ENCODE assay signal across 13 mouse cellular contexts in genomic region chr5:149584154-149584655, GRCm38 (mm10). TPM values are rescaled to one million over a fixed set of nuclear protein-coding genes. Genes with fewer than 3 reads are reported as not detected.
DNase-seq lines count a peak whose midpoint lies in the region; ATAC-seq lines count a peak whose summit lies in the region.
"Had no signal": no experiment of that assay in that cellular context is flagged by ENCODE, and none has a peak within 500 bp of the region (broad histone marks: within the 10 kb centered on the region; RNA-seq: fewer than 3 reads in every experiment).

No protein-coding gene starts in this region.

- peak; percentile 15 to 37 for DNase-seq in kidney, postnatal 4 days
- no peak for DNase-seq in kidney, postnatal 25 days
- DNase-seq in adipocyte (ENCODE audit: low spot score) = peak; percentile 16
- DNase-seq in fibroblast of lung, adult 2 months (ENCODE audit: low read depth) = peak; percentile 68
- peak; percentile 26 for DNase-seq in lung, postnatal 25 days (ENCODE audit: low spot score)
- DNase-seq in cerebellum, postnatal 14 days = no peak
- DNase-seq in gastrocnemius, adult 8-10 months (ENCODE audit: low spot score in 2 of 2) = no peak
- DNase-seq: cerebellum, adult 8-10 months; heart, adult 11 months; thymus, adult 2 months had no signal

- no peak for ATAC-seq in inflammation-experienced regulatory T-cells, adult 6 months

RNA-seq across cellular contexts. Expression of gene Hsph1, which starts 52.0 kb away (rescaled TPM):
- 10 to 100 TPM; 15.8 to 35.5 (median 20.2) TPM for polyA plus RNA-seq in inflammation-experienced regulatory T-cells, adult 6 months (2017; shearing (Covaris generic))
- 10 to 100 TPM; 59.5 to 86.1 (median 63.1) TPM for total RNA-seq in gastrocnemius, adult 8-10 months (2022)

RNA-seq across cellular contexts. Expression of gene Wdr95, which starts 55.7 kb away (rescaled TPM):
- polyA plus RNA-seq in inflammation-experienced regulatory T-cells, adult 6 months (2017; shearing (Covaris generic)) = 1 to 10 TPM in 1 of 3 experiments, not detected in 2; 3.0 TPM
- total RNA-seq in gastrocnemius, adult 8-10 months (2022) = not detected
- polyA plus RNA-seq: embryonic facial prominence, embryonic 10.5 days; liver, embryonic 14.5 days had no signal

Comparison
In these comparisons a context has a peak if more than half of its experiments do, and no peak if none do; other contexts are left out.
1. DNase-seq: peak in kidney, postnatal 4 days (2 of 2), adipocyte (single experiment), fibroblast of lung, adult 2 months (single experiment) and lung, postnatal 25 days (single experiment); none in kidney, postnatal 25 days (0 of 2), cerebellum, postnatal 14 days (0 of 2) and gastrocnemius, adult 8-10 months (0 of 2).